Mouse (Mus musculus) CH12.LX (cell line): ENCODE measurements around the gene Napa.

ENCODE experiments used
- BHLHE40 ChIP-seq: IDR thresholded peaks from 2 replicates; pipeline ENCODE4 v1.6.1; 2011; ENCODE audit warnings: mild to moderate bottlenecking, low read depth, low read length, improper control_type of control experiment
- CTCF ChIP-seq, 2 experiments: IDR thresholded peaks in 1 of 2; conservative IDR thresholded peaks in 1 of 2; 2 replicates each; pipeline ENCODE4 v1.5.1; 2011 to 2012; ENCODE audit warnings: low read depth in 2 of 2, low read length in 2 of 2, improper control_type of control experiment in 1 of 2, inconsistent platforms in 1 of 2, mild to moderate bottlenecking in 1 of 2, moderate library complexity in 1 of 2
- MAX ChIP-seq: IDR thresholded peaks from 2 replicates; pipeline ENCODE4 v1.6.1; 2011; ENCODE audit warnings: low read length, improper control_type of control experiment
- MYC ChIP-seq: IDR thresholded peaks from 2 replicates; pipeline ENCODE4 v1.6.1; 2011; ENCODE audit warnings: low read depth, mild to moderate bottlenecking, improper control_type of control experiment, low read length
- RAD21 ChIP-seq: IDR thresholded peaks from 2 replicates; pipeline ENCODE4 v1.6.1; 2011; ENCODE audit warnings: low read depth, mild to moderate bottlenecking, low read length, improper control_type of control experiment, moderate library complexity

GRCm38 (mm10) chr7:16155132-16155872 is 57.0 kb downstream of the Napa start:
- TF ChIP-seq CTCF (conservative IDR thresholded peaks at IDR 0.05 in 1 of 2, IDR thresholded peaks at IDR 0.05 in 1 of 2; ENCODE audit: low read depth in 2 of 2, low read length in 2 of 2) = no peak
- no peak for TF ChIP-seq RAD21
- no peak for TF ChIP-seq MAX
- TF ChIP-seq MYC = no peak
- TF ChIP-seq BHLHE40 = peak; percentile 48
